Mouse (Mus musculus): ENCODE data around the gene Unc80. TPM values are rescaled to one million over a fixed set of nuclear protein-coding genes. Genes with fewer than 3 reads are reported as not detected.

The Unc80 gene
- 97.2 TPM for polyA plus RNA-seq (2015; fragmentation: Illumina TruSeq; extraction: RNeasy Lipid Tissue Mini Kit (QIAGEN cat#74804); ENCODE audit: low read depth, low replicate concordance)

GRCm38 (mm10) chr1:66467821-66468703, at the start of gene Unc80:
Gene Unc80, plus strand, starts transcription at chr1:66468367.

GRCm38 (mm10) chr1:66700693-66701575, 232.8 kb downstream of the Unc80 start, which contains the start of gene Rpe:
Gene Rpe, plus strand, starts transcription at chr1:66700831.

Other genes with a start within 250 kb of the Unc80 start
- gene Rpe, start 232.5 kb downstream of the Unc80 start, polyA plus RNA-seq (2015; fragmentation: Illumina TruSeq; extraction: RNeasy Lipid Tissue Mini Kit (QIAGEN cat#74804); ENCODE audit: low read depth, low replicate concordance): 30.3 TPM

Data from brain, adult 10 weeks (tissue).